Mouse (Mus musculus) layer of hippocampus, adult 18-20 months (tissue): ENCODE measurements around the gene Umodl1. TPM values are rescaled to one million over a fixed set of nuclear protein-coding genes. Genes with fewer than 3 reads are reported as not detected.
A peak's percentile ranks its signal among the peaks of the same experiment; 100 is the strongest.

Source experiments
- DNase-seq, 2 experiments: peaks; one replicate each; pipeline ENCODE4 v3.0.0; 2022; ENCODE audit warnings: low spot score in 2 of 2
- long read RNA-seq: library from polyadenylated mRNA; stranded (forward); transcript quantifications from one replicate; pipeline ENCODE4 v2.0.0, GENCODE M21; 2021
- total RNA-seq, 2 experiments: library from RNA; stranded (reverse); gene quantifications; 2 replicates each; pipeline ENCODE4 v1.2.3; 2021

The Umodl1 gene
- total RNA-seq, result under 1 TPM; 0.50 to 0.74 TPM
- long read RNA-seq, result 0 reads

- DNase-seq, result no peak
These were observed at the start of gene Umodl1 for GRCm38 (mm10) chr17:30954340-30954739. TSS of gene Umodl1 (plus strand) at chr17:30954640.

DNA sequence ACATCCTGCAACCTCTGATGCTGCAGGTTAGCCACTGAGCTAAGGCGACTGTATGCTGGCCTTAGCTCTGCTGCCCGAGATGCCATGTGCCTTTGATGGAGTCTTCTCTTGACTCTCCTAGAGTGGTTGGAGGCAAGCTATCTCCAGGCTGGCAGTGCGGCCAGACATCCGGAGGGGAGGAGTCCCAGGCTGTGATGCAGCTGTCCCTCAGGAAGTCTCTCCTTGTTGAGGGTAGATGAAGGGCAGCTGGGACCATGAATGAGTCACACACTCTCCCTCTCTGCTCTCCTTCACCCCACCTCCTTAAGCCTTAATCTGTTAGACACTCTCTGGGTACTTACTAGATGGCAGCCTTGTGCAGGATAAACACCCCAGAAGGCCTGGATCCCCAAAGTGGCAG lies 46.9 kb upstream of the Umodl1 start:
- DNase-seq, result no peak

- DNase-seq, result no peak
These were observed 43.3 kb upstream of the Umodl1 start for GRCm38 (mm10) chr17:30910866-30911731.

- no peak for DNase-seq
These were observed 42.7 kb upstream of the Umodl1 start for GRCm38 (mm10) chr17:30911732-30912088.

- no peak for DNase-seq
These were observed 41.9 kb upstream of the Umodl1 start for GRCm38 (mm10) chr17:30912536-30912935.

DNA sequence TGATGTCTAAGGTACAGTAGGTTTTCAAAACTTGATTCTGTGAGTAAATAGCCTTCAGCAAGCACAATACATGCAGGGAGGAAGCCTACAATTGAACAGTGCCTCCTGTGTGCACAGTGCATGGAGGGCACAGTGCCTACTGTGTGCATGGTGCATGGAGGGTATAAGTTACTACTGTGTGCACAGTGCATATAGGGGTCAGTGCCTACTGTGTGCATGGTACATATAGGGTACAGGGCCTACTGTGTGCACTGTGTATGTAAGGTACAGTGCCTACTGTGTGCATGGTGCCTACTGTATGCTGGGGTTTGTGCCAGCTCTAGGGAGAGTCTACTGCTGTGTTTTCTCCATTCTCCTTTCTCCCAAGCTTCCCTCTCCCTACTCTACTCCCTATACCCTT lies 40.2 kb upstream of the Umodl1 start:
- no peak for DNase-seq

DNA sequence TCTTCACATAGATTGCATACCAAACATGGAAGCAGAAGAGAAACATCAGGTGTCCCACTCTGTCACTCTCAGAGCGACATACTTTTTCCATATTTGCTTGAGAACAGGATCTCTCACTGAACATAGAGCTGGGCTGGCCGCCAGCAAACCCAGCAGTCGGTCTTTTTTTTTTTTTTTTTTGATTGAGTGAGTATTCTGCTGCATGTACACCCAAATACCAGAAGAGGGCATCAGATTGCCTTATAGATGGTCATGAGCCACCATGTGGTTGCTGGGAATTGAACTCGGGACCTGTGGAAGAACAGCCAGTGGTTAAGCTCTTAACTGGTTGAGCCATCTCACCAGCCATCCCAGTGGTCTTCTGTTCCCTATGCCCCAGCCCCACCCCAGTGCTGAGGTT lies 30.9 kb upstream of the Umodl1 start:
- no peak for DNase-seq

DNA sequence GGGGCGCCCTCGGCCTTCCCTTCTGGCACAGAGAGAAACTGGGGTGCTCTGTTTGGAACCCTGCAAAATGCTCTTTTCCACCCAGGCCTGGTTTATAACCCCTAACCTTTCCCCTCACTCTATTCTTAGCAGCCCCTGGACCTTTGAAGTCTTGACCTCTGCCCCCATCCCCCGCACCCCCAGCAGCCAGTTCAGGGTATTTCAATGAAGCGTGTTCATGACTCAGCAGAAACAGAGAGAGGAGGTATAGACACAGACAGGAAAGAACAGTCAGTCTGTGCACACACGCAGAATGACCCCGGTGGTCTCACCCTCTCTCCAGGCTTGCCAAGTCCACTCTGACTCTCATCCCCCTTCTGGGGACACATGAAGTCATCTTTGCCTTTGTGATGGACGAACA lies 23.6 kb upstream of the Umodl1 start:
- no peak for DNase-seq

DNA sequence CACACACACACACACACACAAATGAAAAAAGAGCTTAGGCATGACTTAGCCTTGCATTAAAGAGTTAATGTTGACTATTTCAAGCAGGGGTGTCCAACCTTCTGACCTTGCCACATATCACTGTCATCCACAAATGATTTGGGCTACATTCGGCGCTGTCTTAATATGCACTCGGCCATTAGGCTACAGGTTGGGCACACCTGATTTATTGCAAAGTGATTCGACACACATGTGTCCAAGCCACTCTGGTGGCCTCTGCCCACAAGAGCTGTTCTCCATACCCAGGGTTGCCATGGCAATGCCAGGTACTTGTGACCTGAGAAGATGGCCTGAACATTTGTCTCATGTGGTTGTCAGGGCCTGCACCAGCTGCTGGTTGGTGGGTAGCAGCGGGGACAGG lies 21.6 kb upstream of the Umodl1 start:
- DNase-seq, result no peak

DNA sequence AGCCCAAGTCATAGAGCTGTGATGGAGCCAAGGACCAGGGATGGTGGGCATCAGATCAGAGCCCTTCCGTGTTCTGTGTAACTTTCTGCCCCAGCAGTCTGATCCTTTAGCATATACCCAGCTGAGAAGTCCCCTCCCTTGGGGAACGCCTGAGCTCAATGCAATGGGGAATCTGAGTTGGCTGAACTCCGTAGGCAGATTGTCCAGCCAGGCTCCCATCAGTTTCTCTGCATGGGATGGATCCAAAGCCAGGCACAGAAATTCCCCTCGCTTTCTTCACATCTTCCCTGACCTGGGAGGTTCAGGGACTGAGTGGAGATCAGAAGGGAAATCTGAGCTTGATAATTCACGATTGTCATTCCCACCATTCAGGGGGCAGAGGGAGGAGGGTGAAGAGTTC lies 19.1 kb upstream of the Umodl1 start:
- no peak for DNase-seq

- no peak for DNase-seq
These were observed 15.9 kb upstream of the Umodl1 start for GRCm38 (mm10) chr17:30938554-30938953.

DNA sequence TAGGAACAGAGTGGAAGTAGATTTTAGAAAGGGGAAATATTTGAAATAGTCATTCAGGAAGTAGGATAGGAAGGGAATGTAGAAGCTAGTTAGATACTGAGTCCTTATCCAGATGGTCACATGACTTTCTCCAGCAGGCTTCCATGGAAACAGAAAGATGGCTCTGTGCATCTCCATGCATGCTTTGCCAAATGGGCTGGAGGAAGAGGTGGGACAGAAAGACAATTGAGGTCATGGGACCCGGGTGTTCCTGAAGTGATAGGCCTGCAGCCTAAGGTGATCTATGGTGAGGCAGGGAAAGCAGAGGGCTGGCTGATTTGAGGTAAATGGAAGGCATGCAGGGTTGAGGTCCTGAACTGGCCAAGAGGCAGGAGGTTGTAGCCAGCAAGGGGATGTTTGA lies 6.1 kb upstream of the Umodl1 start:
- no peak for DNase-seq

- DNase-seq, result peak; percentile 39 to 88
These were observed 3.7 kb upstream of the Umodl1 start for GRCm38 (mm10) chr17:30950780-30951179.

DNA sequence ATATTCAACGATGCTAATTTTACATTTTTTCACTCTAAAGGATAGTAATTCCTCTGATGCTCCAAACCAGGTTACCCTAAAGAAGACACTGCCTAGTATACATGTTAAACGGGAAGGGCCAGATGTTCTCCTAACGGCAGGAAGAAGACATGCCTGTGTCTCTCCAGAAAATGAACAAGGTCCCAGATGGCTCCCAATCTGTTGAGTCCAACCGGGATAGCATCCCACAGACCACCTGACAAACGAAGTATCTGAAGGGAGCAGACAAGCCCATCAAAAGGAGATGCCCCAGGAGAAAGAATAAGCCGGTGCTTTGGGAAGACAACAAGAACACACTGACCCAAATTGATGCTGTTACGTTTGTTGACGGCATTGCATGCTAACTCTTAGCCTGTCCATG lies 2.8 kb upstream of the Umodl1 start:
- peak; percentile 18 to 61 for DNase-seq

- DNase-seq, result no peak
These were observed 7.6 kb downstream of the Umodl1 start for GRCm38 (mm10) chr17:30961936-30962592.

DNA sequence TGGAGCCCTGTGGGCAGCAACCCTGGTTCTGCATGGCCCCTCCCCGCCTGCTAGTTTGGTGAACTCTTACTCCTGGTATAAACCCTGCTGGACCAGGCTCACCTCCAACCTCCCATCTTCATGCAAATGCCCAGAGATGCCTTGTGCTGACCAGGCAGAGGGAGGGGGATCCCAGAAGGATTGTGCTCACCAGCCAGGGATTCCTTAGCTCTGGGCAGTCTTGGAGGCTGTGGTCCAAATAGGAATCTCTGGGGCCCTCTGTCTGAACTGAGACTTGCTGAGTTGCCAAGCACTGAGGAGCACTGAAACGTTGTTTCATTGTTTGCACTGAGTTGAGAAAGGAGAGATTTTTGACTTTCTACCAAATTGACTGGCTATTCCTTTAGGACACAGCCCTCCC lies 8.4 kb downstream of the Umodl1 start:
- no peak for DNase-seq

DNA sequence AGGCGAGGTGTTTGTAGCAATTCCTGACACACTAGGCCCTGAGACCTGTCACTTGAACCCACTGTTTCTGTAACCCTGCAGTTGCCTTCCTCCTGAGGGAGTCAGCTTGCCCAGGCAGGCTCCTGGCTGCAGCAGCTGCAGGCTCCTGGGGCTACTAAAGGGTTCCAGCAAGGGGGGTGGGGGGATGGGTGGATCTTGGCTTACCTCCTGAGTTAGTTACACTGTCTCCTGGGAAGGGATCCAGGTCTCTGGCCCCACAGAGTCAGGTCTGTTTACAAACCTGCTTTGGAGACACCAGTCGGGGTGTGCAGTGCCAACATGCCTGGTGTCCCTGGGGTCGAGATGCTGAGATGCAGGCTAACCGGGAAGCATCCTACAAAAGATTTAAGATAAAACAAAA lies 15.5 kb downstream of the Umodl1 start:
- DNase-seq, result no peak

DNA sequence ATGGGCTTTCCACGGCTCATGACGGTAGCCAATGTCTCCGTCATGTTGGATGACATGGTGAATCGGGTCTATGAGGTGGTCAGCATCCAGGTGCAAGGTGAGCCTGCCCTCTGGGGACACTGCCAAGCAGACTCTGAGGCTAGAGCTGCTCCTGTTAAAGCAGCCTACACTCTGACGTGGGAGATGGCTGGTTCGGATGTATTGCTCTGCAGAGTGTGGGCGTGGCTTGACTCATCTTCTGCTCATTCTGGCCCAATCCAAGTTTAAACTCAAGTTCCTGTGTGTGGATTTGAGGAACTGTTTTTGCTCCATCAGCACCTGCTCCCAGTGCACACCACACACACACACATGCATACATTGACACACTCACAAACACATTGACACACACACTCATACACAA lies 17.4 kb downstream of the Umodl1 start:
- DNase-seq, result peak; percentile 25 to 51

DNA sequence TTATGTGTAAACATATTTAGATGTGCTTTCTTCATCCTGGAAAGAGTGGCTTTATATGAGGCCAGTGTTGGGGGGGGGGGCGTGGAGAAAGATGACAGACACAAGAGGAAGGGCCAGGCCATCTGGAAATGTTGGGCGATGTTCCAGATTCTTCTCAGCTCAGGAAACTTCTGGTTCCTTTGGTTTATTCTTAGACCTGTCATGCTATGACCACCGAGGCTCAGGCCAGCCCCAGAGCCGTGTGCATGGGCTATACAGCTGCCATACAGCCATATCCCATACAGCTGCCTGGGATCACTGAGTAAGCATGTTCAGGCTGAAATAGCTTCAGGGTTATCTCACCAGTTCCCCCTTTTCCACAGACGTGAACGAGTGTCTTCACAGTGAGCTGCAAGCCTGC lies 18.9 kb downstream of the Umodl1 start:
- no peak for DNase-seq

- peak; percentile 30 to 41 for DNase-seq
These were observed 22.9 kb downstream of the Umodl1 start for GRCm38 (mm10) chr17:30977290-30977689.

DNA sequence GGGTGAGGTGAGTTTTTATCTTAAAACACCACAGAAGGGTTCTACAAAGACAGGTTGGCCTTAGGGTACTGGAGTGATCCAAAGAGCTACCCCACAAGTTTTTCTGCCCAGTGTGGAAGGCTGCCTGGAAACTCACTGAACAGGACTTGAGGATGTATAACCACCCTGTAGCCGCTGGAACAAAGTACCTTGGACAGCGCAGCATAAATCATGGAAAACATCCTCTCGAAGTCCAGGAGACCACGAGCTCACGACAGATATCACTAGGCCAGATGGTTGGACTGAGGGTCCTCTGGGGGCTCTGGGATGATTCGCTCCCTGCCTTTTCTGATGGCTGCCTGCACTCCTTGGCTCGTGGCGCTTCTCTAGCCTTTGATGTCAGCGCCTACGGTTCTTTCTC lies 24.1 kb downstream of the Umodl1 start:
- DNase-seq, result no peak

- DNase-seq, result no peak
These were observed 29.1 kb downstream of the Umodl1 start for GRCm38 (mm10) chr17:30983521-30983920.

- peak in 1 of 2 experiments; percentile 47 for DNase-seq
These were observed 35.8 kb downstream of the Umodl1 start for GRCm38 (mm10) chr17:30990254-30990653.
